Mouse (Mus musculus) CH12.LX (cell line): ENCODE measurements around the gene Plk2. TPM values are rescaled to one million over a fixed set of nuclear protein-coding genes. Genes with fewer than 3 reads are reported as not detected.

Source experiments
- DNase-seq: peaks from one replicate; pipeline ENCODE4 v3.0.0-alpha.2; 2013; ENCODE audit errors: extremely low read depth
- H3K27ac ChIP-seq: 2 replicates; pipeline ENCODE4 v1.5.1; 2012; ENCODE audit warnings: low read depth, mild to moderate bottlenecking, control low read depth, moderate library complexity; ENCODE audit not compliant: insufficient read depth
- H3K27me3 ChIP-seq: replicated peaks from 2 replicates; pipeline ENCODE3; 2012; ENCODE audit warnings: inconsistent platforms
- H3K36me3 ChIP-seq, 2 experiments: replicated peaks in 1 of 2; 2 replicates each; pipeline versions ENCODE3 to v1.6.1; 2012; ENCODE audit warnings: inconsistent platforms in 1 of 2, low read length in 1 of 2, mild to moderate bottlenecking in 1 of 2, mixed read lengths in 1 of 2, moderate library complexity in 1 of 2; ENCODE audit not compliant: control insufficient read depth in 1 of 2, insufficient read depth in 1 of 2
- H3K4me1 ChIP-seq, 2 experiments: 2 replicates each; pipeline ENCODE4 v1.6.1; 2012; ENCODE audit warnings: inconsistent platforms in 1 of 2, moderate library complexity in 1 of 2; ENCODE audit not compliant: insufficient read depth in 2 of 2, control insufficient read depth in 1 of 2
- H3K4me2 ChIP-seq: 2 replicates; pipeline ENCODE4 v1.6.1; 2012; ENCODE audit warnings: low read depth, mild to moderate bottlenecking, control low read depth; ENCODE audit not compliant: poor library complexity, insufficient read depth, severe bottlenecking
- H3K4me3 ChIP-seq, 3 experiments: fragments of 150-350 bp in 1 of 3; sonication (generic) in 1 of 3; replicated peaks in 1 of 3; 2 replicates each; pipeline versions ENCODE3 to v1.5.1; 2011 to 2012; ENCODE audit warnings: low read depth in 2 of 3, low read length in 2 of 3, mild to moderate bottlenecking in 2 of 3, moderate library complexity in 2 of 3, control low read depth in 1 of 3, improper control_type of control experiment in 1 of 3, inconsistent platforms in 1 of 3, mixed read lengths in 1 of 3; ENCODE audit not compliant: poor library complexity in 1 of 3
- H3K79me2 ChIP-seq: replicated peaks from 2 replicates; pipeline ENCODE4 v1.6.1; 2012; ENCODE audit warnings: mild to moderate bottlenecking, moderate library complexity; ENCODE audit not compliant: control insufficient read depth, poor library complexity, insufficient read depth, severe bottlenecking; ENCODE audit errors: extremely low read depth
- H3K9ac ChIP-seq: 2 replicates; pipeline ENCODE4 v1.6.1; 2012; ENCODE audit warnings: low read depth, mild to moderate bottlenecking, control low read depth, moderate library complexity; ENCODE audit not compliant: insufficient read depth
- H3K9me3 ChIP-seq: replicated peaks from 2 replicates; pipeline ENCODE3; 2012; ENCODE audit warnings: low read length, inconsistent platforms, mixed read lengths
- BHLHE40 ChIP-seq: IDR thresholded peaks from 2 replicates; pipeline ENCODE4 v1.6.1; 2011; ENCODE audit warnings: mild to moderate bottlenecking, low read depth, low read length, improper control_type of control experiment
- CHD1 ChIP-seq: IDR thresholded peaks from 2 replicates; pipeline ENCODE4 v1.6.1; 2012; ENCODE audit warnings: low read depth, low read length, improper control_type of control experiment, inconsistent platforms
- CHD2 ChIP-seq: IDR thresholded peaks from 2 replicates; pipeline ENCODE4 v1.6.1; 2011; ENCODE audit warnings: low read length, improper control_type of control experiment
- CTCF ChIP-seq, 2 experiments: IDR thresholded peaks in 1 of 2; conservative IDR thresholded peaks in 1 of 2; 2 replicates each; pipeline ENCODE4 v1.5.1; 2011 to 2012; ENCODE audit warnings: low read depth in 2 of 2, low read length in 2 of 2, improper control_type of control experiment in 1 of 2, inconsistent platforms in 1 of 2, mild to moderate bottlenecking in 1 of 2, moderate library complexity in 1 of 2
- E2F4 ChIP-seq: IDR thresholded peaks from 2 replicates; pipeline ENCODE4 v1.6.1; 2011; ENCODE audit warnings: low read depth, low read length, improper control_type of control experiment; ENCODE audit not compliant: insufficient replicate concordance
- ELF1 ChIP-seq: IDR thresholded peaks from 2 replicates; pipeline ENCODE4 v1.6.1; 2014; ENCODE audit warnings: low read depth, mild to moderate bottlenecking, inconsistent platforms, low read length, improper control_type of control experiment
- ETS1 ChIP-seq: conservative IDR thresholded peaks from 2 replicates; pipeline ENCODE4 v1.6.1; 2012; ENCODE audit warnings: low read depth, mild to moderate bottlenecking, inconsistent platforms, low read length, improper control_type of control experiment, moderate library complexity
- GABPA ChIP-seq: IDR thresholded peaks from 2 replicates; pipeline ENCODE4 v1.6.1; 2012; ENCODE audit warnings: low read depth, low read length, improper control_type of control experiment, inconsistent platforms; ENCODE audit not compliant: insufficient replicate concordance
- IRF4 ChIP-seq: IDR thresholded peaks from 2 replicates; pipeline ENCODE4 v1.6.1; 2014; ENCODE audit warnings: low read depth, mild to moderate bottlenecking, inconsistent platforms, low read length, improper control_type of control experiment
- JUN ChIP-seq: IDR thresholded peaks from 2 replicates; pipeline ENCODE4 v1.6.1; 2011; ENCODE audit warnings: low read depth, mild to moderate bottlenecking, low read length, improper control_type of control experiment, moderate library complexity; ENCODE audit not compliant: insufficient read depth
- JUND ChIP-seq: conservative IDR thresholded peaks from 2 replicates; pipeline ENCODE4 v1.6.1; 2011; ENCODE audit warnings: low read depth, low read length, improper control_type of control experiment
- MAFK ChIP-seq: IDR thresholded peaks from 2 replicates; pipeline ENCODE4 v1.6.1; 2011; ENCODE audit warnings: low read length, improper control_type of control experiment; ENCODE audit not compliant: insufficient replicate concordance
- MEF2A ChIP-seq: IDR thresholded peaks from 2 replicates; pipeline ENCODE4 v1.6.1; 2014; ENCODE audit warnings: low read depth, mild to moderate bottlenecking, inconsistent platforms, low read length, improper control_type of control experiment, borderline replicate concordance
- MXI1 ChIP-seq: IDR thresholded peaks from 2 replicates; pipeline ENCODE4 v1.6.1; 2011; ENCODE audit warnings: mild to moderate bottlenecking, low read depth, low read length, improper control_type of control experiment
- MYC ChIP-seq: IDR thresholded peaks from 2 replicates; pipeline ENCODE4 v1.6.1; 2011; ENCODE audit warnings: low read depth, mild to moderate bottlenecking, improper control_type of control experiment, low read length
- NELFE ChIP-seq: IDR thresholded peaks from 2 replicates; pipeline ENCODE4 v1.6.1; 2011; ENCODE audit warnings: low read depth, low read length, improper control_type of control experiment
- NRF1 ChIP-seq: IDR thresholded peaks from 2 replicates; pipeline ENCODE4 v1.6.1; 2014; ENCODE audit warnings: low read depth, mild to moderate bottlenecking, inconsistent platforms, low read length, improper control_type of control experiment, moderate library complexity
- POLR2A ChIP-seq: IDR thresholded peaks from 2 replicates; pipeline ENCODE4 v1.6.1; 2011; ENCODE audit warnings: low read depth, mild to moderate bottlenecking, improper control_type of control experiment, low read length
- POLR2AphosphoS2 ChIP-seq: IDR thresholded peaks from 2 replicates; pipeline ENCODE4 v1.6.1; 2011; ENCODE audit warnings: low read depth, low read length, improper control_type of control experiment
- RAD21 ChIP-seq: IDR thresholded peaks from 2 replicates; pipeline ENCODE4 v1.6.1; 2011; ENCODE audit warnings: low read depth, mild to moderate bottlenecking, low read length, improper control_type of control experiment, moderate library complexity
- SIN3A ChIP-seq: IDR thresholded peaks from 2 replicates; pipeline ENCODE4 v1.6.1; 2012; ENCODE audit warnings: low read length, improper control_type of control experiment, inconsistent platforms
- SMC3 ChIP-seq: IDR thresholded peaks from 2 replicates; pipeline ENCODE4 v1.6.1; 2011; ENCODE audit warnings: low read depth, low read length, improper control_type of control experiment
- TBP ChIP-seq: conservative IDR thresholded peaks from 2 replicates; pipeline ENCODE4 v1.6.1; 2011; ENCODE audit warnings: low read depth, low read length, improper control_type of control experiment
- UBTF ChIP-seq: IDR thresholded peaks from 2 replicates; pipeline ENCODE4 v1.6.1; 2012; ENCODE audit warnings: low read depth, mild to moderate bottlenecking, inconsistent platforms, low read length, improper control_type of control experiment, moderate library complexity
- USF1 ChIP-seq: IDR thresholded peaks from 2 replicates; pipeline ENCODE4 v1.6.1; 2014; ENCODE audit warnings: low read depth, mild to moderate bottlenecking, inconsistent platforms, low read length, improper control_type of control experiment
- ZC3H11A ChIP-seq: IDR thresholded peaks from 2 replicates; pipeline ENCODE4 v1.6.1; 2012; ENCODE audit warnings: low read depth, mild to moderate bottlenecking, inconsistent platforms, low read length, improper control_type of control experiment
- ZKSCAN1 ChIP-seq: IDR thresholded peaks from 2 replicates; pipeline ENCODE4 v1.6.1; 2012; ENCODE audit warnings: low read depth, inconsistent platforms, low read length, improper control_type of control experiment, borderline replicate concordance
- ZMIZ1 ChIP-seq: IDR thresholded peaks from 2 replicates; pipeline ENCODE4 v1.6.1; 2012; ENCODE audit warnings: low read depth, mild to moderate bottlenecking, inconsistent platforms, low read length, improper control_type of control experiment
- ZNF384 ChIP-seq: IDR thresholded peaks from 2 replicates; pipeline ENCODE4 v1.6.1; 2012; ENCODE audit warnings: low read depth, low read length, improper control_type of control experiment, inconsistent platforms
- dilution Hi-C: fragments of 300-500 bp; cut with MboI; formaldehyde crosslinking; loops from 2 replicates; pipeline ENCODE4 v1.14.3; 2020; ENCODE audit warnings: low sequenced_read_pairs; ENCODE audit not compliant: extremely low pct_unique_long_range_greater_than_20kb, extremely low pct_ligation_motif_present
- in situ Hi-C: fragments of 300-500 bp; cut with MboI; formaldehyde crosslinking; loops from 3 replicates; pipeline ENCODE4 v1.14.3; 2019; ENCODE audit warnings: low sequenced_read_pairs, low pct_ligation_motif_present, low pct_unique_long_range_greater_than_20kb, mixed read lengths
- polyA plus RNA-seq: library from polyadenylated mRNA; unstranded; fragments of >175 nt; gene quantifications from 2 replicates; pipeline ENCODE4 v1.2.1, GENCODE M21; 2012; ENCODE audit warnings: low read depth; ENCODE audit not compliant: insufficient read length
- total RNA-seq, 2 experiments: library from RNA; depleted of rRNA; stranded (reverse); fragments of 300-350 nt in 1 of 2; fragments of >200 nt in 1 of 2; gene quantifications; 2 replicates each; pipeline ENCODE4 v1.2.3; 2012 to 2014

The Plk2 gene
- total and polyA plus RNA-seq, 3 experiments = 5.1 to 8.9 (median 7.4) TPM

GRCm38 (mm10) chr13:110369673-110370072, 25.2 kb upstream of the Plk2 start:
- no peak for DNase-seq
- Histone ChIP-seq H3K4me1 (no peaks in the 10 kb centered on the region; a peak in 1 of 4 replicates), H3K27me3 (no peaks in the 10 kb centered on the region), H3K4me2 (no peak overlapping the region), H3K36me3 (no peaks in the 10 kb centered on the region), H3K27ac (no peak overlapping the region), H3K9me3 (no peaks in the 10 kb centered on the region), H3K79me2 (no peaks in the 10 kb centered on the region), H3K9ac (no peak overlapping the region), H3K4me3 (no peak overlapping the region)
- TF ChIP-seq JUND (no peak), TBP (no peak), GABPA (no peak), CHD1 (no peak), ETS1 (no peak), SIN3A (no peak), NRF1 (no peak), MYC (no peak)
- dilution Hi-C loops = no loop called here
- in situ Hi-C loops = loop anchor here (10.0 kb wide), 2 partner anchors 315 to 1135 kb away; no protein-coding TSS in a partner anchor

GRCm38 (mm10) chr13:110382447-110382901, 12.4 kb upstream of the Plk2 start:
- in situ Hi-C loops = no loop called here
- peak; percentile 69 for DNase-seq

More at GRCm38 (mm10) chr13:110382447-110382901, 12.4 kb upstream of the Plk2 start:
- Histone ChIP-seq H3K4me3 (no peak overlapping the region), H3K27ac (no peak overlapping the region), H3K4me1 (no peaks in the 10 kb centered on the region), H3K9me3 (no peaks in the 10 kb centered on the region), H3K79me2 (no peaks in the 10 kb centered on the region), H3K4me2 (no peak overlapping the region), H3K9ac (no peak overlapping the region), H3K36me3 (no peaks in the 10 kb centered on the region), H3K27me3 (no peaks in the 10 kb centered on the region)
- dilution Hi-C loops = no loop called here
- peak; percentile 50 for TF ChIP-seq ZC3H11A
- no peak for TF ChIP-seq MEF2A
- no peak for TF ChIP-seq UBTF
- TF ChIP-seq MAFK = no peak
- no peak; the same call in 1 of the 2 replicates for TF ChIP-seq IRF4
- no peak for TF ChIP-seq BHLHE40
- peak; percentile 86 for TF ChIP-seq RAD21
- TF ChIP-seq POLR2A = no peak
- no peak for TF ChIP-seq E2F4
- no peak for TF ChIP-seq SIN3A
- no peak for TF ChIP-seq ZKSCAN1
- no peak for TF ChIP-seq NELFE
- no peak for TF ChIP-seq TBP
- peak; percentile 64 for TF ChIP-seq SMC3
- TF ChIP-seq POLR2AphosphoS2 = no peak
- TF ChIP-seq MXI1 = no peak
- TF ChIP-seq ELF1 = no peak
- no peak for TF ChIP-seq ZMIZ1
- peak; percentile 78 for TF ChIP-seq CTCF (conservative IDR thresholded peaks at IDR 0.05 in 1 of 2, IDR thresholded peaks at IDR 0.05 in 1 of 2; ENCODE audit: low read depth in 2 of 2, low read length in 2 of 2)
- TF ChIP-seq ZNF384 = peak; percentile 89
- no peak for TF ChIP-seq CHD2
- TF ChIP-seq USF1 = no peak
- TF ChIP-seq JUND = 0 out of 2 replicates have a peak, but pooled peaks have one; percentile 16
- no peak for TF ChIP-seq JUN
